Mouse (Mus musculus) spleen, postnatal 4 days (tissue): ENCODE measurements around the gene Map1b.

Source experiments
- DNase-seq, 2 experiments: peaks; one replicate each; pipeline ENCODE4 v3.0.0; 2022; ENCODE audit warnings: low spot score in 2 of 2

The Map1b gene

DNA sequence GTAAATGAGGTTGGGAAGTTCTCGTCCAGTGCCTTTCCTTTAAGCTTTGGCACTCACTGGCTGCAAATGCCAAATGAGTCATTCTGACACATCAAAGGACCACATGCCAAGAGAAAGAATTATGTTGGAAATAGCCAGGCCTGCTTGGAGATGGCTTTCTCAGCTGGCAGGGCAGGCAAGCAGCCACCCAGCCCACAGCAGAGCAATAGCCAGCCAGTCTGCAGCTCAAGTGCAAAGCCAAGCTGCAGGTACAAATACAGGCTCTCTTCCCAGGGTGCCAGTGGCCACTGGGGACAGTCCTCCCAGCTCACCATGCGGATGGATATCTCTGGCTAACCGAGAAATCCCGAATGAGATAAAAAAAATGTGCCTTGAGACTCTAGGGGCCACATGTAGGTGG, 12.1 kb upstream of the Map1b start:
- DNase-seq, result no peak

DNA sequence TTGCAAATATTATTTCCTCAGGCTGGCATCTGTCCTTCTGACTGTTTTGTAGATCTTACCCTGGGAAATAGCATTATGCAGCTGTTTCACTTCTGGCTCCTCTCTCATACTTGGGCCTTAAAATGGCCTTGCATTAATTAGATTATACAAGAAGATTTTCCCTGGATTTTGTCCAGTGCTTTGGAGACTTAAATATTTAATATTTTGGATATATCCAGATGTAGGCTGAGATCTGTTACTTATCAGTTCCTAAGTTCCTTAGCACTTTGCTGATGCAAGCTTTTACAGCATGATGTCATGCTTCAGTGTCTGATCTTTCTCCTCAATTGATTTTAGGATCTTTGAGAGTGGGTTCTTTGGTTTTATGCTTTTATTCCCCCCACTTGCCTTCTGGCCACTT, 11.6 kb upstream of the Map1b start:
- DNase-seq, result no peak

DNA sequence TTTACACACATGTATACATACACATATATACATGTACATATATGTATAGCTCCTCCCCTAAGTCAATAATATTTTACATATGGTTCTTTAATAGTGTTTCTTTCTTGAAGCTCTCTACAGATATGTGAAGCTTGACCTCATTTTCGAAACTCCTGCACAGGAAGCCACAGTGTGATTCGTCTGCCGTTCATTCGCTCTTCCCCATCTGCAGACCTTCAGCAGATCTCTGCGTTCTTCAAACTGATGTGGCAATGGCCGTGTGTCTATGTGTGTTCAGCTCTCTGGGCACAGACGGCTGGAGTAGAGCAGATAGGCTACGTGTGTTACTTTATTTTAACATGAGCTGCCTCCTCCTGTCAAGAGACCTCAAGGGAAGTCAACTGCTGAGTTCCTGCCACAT, 9.2 kb upstream of the Map1b start:
- no peak for DNase-seq

DNA sequence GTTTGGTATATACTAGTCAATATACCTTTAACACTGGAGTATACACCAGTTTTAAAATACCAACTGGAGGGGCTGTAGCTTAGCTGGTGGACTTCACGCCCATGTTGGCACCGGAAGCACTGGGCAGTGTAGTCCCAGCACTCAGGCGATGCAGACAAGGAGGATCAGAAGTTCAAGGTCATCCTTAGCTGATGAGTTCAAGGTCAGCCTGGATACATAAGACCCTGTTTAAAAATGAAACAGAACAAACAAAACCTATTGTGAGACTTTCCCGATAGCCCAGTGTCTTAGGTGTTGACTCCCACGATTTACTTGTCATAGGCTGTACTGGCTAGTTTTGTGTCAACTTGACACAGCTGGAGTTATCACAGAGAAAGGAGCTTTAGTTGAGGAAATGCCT, 1.5 kb upstream of the Map1b start:
- DNase-seq, result no peak

DNA sequence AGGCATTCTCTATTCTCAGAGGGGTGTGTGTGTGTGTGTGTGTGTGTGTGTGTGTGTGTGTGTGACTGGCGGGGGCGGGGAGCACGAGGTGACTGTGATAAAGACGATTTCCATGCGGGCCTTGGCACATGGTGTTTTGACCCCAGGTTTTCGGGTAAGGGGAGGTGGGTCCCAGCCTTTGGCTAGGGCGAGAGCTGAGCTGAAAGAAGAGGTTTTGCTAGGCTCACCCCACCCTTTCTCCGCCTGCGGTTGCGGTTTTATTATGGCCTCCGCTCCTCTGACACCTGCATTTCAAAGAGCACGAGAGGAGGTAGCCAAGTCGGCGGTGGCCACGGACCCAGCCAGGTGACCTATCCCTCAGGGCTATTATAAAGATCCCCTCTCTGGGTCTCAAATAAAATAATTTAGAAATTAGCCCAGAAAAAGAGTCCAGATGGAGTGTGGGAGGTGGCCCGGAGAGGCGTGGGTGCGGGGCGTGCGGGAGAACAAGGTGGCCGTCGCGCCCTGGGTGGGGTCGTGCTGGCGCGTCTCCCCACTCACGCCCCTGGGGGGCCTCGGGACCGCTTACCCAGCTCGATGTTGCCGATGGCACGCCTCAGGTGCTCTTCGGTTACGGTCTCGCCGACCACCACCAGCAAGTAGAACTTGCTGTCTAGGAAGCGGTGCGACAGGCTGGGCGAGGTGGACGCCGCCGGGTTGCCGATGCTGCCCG, 448 bp downstream of the Map1b start:
- no peak for DNase-seq

DNA sequence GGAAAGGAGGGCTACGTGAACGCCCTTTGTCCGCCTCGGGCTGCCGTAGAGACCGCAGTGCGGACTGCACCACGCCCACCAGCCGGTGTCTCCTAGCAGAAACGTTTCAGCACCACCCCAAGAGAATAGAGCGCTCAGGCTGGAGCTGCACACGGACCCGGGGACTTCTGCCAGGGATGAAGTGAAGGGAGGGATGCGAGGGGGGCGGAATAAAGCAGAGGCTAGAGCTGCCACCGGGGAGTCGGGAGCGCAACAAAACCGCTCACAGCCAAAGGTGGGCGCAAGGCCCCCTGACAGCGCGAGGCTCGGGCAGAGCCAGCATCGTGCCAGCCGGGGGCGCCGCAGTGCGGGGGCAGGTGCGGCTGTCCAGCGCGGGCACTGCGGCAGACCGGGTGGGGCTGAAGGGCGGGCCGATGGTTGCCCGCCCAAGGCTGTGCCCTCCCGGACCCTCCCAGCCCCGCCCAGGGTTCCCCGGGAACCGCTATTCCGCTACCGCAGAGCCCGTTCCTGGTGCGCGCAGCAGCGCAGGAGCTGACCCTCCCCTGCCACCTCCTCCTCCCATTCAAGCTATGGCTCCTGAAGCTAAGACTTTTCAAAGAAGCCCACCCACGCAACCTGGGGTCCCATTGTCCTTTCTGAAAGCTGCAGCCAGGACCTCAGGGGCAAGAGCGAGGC, 1.3 kb downstream of the Map1b start:
- no peak for DNase-seq

GRCm38 (mm10) chr13:99513990-99514389, 2.4 kb downstream of the Map1b start:
- DNase-seq, result no peak

DNA sequence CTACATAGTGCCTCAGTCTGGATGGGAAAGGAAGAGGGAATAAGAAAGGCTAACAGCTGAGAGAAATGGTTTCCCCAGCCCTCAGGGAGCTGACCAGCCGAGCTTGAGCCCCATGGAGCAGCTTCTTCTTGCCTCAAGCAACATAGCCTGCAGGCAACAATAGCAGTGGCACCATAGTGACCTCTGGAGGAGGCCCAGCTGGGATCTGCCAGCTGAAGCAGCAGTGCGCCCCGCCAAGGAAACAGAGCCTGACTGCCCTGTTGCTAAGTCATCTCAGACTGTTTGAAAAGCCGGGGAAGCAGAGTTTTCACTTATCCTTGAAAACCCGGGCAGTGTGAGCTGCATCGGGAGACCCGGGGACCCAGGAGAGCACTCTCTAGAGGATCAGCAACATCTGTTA, 3.2 kb downstream of the Map1b start:
- no peak for DNase-seq

DNA sequence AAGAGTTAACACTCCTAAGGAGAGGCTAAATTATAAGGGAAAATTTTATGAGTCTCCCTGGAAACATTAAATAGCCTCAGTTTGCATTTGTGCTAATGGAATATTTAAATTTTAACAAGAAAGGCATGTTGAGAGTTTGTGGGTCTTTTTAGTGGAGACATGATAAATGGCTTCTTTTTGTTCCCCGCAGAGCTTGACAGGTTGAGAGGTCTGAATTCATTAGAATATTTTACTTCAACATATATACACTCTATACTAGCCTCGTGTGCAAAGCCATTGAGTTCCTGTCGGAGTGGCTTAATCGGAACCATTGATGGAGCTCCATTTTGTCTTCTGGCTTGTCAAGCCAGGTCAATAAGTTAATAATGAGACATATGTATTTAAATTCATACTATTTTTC, 6.4 kb downstream of the Map1b start:
- DNase-seq, result no peak

- no peak for DNase-seq
Measured at GRCm38 (mm10) chr13:99506580-99506962, 9.8 kb downstream of the Map1b start.

DNA sequence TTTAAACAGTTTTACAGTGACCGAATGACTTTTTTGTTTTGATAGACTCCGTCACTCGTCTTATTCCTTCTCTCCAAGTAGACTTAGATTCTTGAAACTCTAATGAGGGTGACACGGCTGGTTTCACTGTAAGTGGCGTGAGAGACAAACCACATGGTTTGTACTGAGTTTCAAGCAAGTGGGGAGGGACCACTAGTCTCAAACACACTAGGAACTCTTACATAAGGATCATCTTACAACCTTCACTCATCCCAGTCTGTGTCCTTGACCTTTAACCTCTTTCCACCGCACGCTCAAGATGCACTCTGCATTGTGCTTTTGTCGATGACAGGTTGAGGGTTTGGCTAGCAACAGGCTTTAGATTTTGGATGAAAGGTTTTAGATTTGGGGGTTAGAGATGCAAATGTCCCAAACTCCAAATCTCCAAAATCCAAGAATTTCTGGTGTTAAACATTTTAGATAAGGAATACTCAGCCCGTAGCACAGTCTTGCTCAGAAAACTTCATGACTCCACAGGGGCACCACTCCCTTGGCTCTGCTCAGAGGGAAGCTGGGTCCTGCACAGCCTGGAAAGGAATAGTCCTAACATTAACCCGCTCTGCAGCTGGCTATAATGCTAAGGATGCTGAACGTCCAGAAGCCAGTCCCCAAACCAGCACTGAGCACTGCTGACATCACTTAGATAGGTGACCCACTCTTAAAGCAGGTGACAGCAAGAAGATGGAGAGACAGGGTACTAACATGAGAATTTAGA, 10.3 kb downstream of the Map1b start:
- DNase-seq, result no peak

GRCm38 (mm10) chr13:99503370-99503979, 12.9 kb downstream of the Map1b start:
- DNase-seq, result no peak

GRCm38 (mm10) chr13:99502911-99503310, 13.4 kb downstream of the Map1b start:
- DNase-seq, result no peak

DNA sequence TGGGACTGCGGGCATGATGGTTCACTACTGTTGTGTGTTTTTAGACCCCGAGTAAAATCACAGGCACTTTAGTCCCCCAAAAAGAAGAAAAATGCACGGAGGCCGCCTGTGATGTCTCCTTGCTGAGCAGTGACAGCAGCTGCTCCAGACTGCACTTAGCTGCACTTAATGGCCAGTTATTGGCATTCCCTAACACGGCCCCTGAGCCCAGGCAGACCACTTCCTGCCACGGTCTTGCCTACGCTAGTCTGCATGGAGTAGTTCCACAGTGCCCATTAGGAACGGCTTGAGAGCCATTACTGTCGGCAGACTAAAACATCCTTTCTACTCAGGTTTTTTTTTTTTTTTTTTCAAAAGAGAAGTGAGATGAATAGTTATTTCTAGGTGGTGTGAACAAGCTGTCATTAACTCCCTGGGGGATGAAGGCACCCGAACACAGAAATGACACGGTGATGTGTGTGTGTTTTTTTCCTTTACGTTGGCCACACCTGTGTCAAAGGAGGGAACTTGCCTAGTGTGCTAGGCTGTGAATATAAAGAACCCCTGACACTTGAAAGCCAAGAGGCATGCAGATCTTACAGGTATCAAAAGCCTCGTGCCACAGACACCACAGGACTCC, 14.1 kb downstream of the Map1b start:
- DNase-seq, result no peak

DNA sequence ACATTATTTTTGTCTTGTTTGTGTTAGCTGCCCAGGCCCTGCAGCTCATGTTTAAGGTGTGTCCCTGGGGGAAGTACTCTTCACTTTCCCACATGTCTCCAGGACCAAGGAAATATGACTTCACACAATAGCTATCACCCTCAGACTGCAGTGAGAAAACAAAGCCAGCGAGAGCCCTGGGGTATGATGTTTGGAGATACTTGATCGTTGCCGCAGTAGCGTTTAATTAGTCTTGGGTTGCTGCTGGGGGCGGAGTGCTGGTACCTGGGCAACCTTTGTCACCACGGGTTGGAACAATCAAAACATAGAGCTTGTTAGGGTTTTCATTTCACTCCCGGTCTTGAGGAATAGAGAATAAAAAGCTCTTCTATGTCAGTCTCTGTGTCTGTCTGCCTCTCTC, 14.9 kb downstream of the Map1b start:
- DNase-seq, result no peak

GRCm38 (mm10) chr13:99500609-99501008, 15.7 kb downstream of the Map1b start:
- no peak for DNase-seq

DNA sequence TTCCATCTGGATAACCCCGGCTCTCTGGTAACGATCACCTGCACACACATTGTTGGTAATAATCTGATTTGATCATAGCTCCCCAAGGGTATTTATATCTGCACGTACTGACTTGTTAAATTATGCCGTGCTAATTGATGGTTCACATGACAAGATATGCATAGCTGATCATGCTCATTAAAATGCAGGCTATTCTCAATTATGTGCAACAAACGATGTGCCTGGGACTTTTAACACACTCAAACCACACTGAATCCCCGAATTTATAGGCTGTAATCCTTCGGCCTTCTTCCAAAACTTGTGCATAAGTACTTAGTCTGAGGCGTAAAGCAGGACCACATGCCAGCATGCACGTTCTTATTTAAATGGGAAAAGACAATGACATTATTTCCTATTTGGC, 16.6 kb downstream of the Map1b start:
- no peak for DNase-seq

GRCm38 (mm10) chr13:99496106-99496505, 20.2 kb downstream of the Map1b start:
- no peak for DNase-seq

DNA sequence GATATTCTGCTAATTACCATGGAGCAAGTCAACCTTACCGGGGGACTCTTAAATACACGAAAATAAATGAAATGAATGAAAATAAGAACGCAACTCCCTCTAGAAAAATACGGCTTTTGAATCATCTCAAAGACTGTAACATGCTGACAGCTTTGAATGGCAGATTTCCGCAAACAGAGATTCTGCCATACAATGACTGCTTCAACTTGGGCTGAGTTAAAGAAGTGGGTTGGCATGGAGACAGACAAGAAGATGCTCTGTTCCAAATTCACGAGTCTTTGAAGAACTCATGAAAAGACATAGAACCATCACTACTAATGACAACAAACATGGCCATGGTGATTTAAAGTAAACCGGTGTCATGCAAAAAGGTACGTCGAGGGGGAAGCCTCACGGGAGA, 21.9 kb downstream of the Map1b start:
- no peak for DNase-seq

GRCm38 (mm10) chr13:99493304-99493904, 22.9 kb downstream of the Map1b start:
- no peak for DNase-seq

GRCm38 (mm10) chr13:99492619-99493303, 23.6 kb downstream of the Map1b start:
- DNase-seq, result peak in 1 of 2 experiments; percentile 45
